Mouse (Mus musculus) right cerebral cortex, postnatal 36 days (tissue): ENCODE data around the gene Mex3b.

Experiments
- DNase-seq, 2 experiments: peaks; one replicate each; pipeline ENCODE4 v3.0.0; 2022; ENCODE audit warnings: low spot score in 2 of 2, mixed read lengths in 1 of 2

Mex3b gene

DNA sequence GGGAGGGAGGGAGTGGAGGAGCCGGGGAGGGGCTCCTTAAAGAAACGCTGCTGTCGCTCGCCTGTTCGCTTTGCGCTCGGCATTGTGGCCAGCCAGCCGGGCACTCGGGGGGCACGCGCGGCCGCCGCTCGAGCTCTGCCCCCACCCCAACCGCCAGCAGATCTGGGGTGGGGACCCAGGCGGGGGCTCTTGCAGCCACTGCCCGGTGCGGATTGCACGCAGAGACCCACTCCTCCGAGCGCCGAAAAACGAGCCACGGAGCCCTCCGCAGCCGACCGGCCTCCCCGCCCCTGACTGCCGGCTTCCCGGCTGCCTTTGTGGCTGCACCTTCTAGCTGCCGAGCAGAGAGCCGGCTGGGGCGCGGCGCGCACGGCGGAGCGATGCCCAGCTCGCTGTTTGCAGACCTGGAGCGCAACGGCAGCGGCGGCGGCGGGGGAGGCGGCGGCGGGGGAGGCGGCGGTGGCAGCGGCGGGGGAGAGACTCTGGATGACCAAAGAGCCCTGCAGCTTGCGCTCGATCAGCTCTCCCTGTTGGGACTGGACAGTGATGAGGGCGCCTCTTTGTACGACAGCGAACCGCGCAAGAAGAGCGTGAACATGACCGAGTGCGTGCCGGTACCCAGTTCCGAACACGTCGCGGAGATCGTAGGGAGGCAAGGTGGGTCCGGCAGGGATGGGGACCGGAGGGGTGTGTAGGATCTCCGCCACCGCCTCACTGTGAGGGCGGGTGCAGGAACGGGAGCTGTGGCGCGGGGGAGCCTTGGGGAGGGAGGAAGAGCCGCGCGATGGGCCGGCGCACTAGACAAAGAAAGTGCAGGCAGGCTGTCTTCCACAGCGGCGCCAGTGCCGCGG lies at the start of gene Mex3b:
Mex3b (plus strand) TSS at position 63 of the 851 bp plus-strand sequence.
- DNase-seq: peak; percentile 50 to 65

DNA sequence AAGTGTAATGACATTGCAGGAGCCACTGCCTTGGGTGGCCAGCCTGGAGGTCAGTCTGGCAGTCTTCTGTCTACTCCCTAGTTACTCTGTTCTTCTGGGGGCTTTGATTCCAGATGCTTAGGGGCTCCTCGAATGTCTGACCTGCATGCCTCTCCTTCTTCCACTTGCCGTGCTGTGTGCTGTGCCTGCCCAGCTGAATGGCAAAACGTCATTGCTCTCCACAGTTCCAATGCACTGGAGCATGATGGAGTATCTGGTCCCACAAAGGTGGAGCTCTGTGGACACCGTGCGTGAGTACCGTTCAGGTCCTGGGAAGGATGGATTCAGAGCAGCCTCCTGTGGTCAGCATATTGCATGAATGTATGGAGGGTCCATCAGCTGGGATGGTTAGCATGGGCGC lies 47.6 kb upstream of the Mex3b start:
- no peak for DNase-seq

DNA sequence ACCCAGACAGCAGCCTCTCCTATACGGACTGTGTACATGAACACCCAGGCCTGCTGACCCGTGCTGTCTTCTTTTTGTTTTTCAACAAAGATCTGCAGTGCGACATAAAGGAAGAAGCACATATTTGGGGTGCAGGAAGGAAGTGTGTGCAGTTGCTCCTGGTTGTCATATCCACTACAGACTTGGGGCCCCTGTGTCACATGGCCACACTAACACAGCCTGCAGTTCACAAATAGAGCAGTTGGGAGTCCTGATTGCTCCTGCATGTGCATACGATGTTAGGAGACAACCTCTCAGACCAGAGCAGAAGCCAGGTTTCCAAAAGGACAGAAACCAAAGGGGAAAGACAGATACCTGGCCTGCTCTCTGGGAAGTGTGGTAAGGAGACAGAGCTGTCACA lies 46.5 kb upstream of the Mex3b start:
- no peak for DNase-seq

- DNase-seq: no peak
Measured at GRCm38 (mm10) chr7:82821501-82821900, 45.6 kb upstream of the Mex3b start.

DNA sequence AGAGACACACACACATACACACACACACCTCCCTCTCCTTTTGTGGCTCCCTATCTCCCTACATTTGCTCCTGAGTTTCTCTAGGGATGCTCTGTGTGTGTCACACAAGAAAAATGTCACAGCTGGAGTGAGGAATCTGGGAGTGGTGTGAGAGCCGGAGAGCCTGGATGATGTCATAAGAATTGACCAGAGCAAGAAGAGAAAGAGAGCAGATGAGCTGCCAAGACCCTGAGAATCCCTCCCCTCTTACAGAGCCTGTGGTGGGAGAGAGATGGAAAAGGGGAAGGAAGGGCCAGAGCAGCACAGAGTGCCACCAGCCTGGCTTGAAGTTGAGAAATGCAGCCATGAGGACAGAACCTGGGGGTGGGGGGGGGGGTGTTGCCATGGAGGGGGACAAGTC lies 44.6 kb upstream of the Mex3b start:
- DNase-seq: no peak

GRCm38 (mm10) chr7:82828193-82828592 lies 38.9 kb upstream of the Mex3b start:
- DNase-seq: no peak

GRCm38 (mm10) chr7:82829516-82829915 lies 37.6 kb upstream of the Mex3b start:
- DNase-seq: no peak

DNA sequence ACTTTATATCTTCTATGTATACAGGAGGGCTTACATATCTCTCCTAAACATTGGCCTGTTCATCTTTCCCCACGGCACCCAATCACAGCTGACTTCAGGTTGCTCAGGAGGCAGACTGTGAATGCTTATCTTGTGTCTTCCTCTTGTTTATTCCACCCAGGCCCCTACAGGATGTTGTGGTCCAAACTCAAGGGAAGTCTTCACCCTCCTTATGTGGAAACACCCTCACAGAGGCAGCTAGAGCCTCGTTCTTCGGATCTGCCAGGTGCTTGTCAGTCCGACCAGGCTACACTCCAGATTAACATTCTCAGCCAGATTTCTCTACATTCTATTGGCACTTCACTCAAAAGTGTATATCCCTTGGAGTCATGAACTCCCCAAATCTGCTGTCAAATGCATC lies 32.7 kb upstream of the Mex3b start:
- no peak for DNase-seq

- DNase-seq: no peak
Measured at GRCm38 (mm10) chr7:82838414-82838813, 28.7 kb upstream of the Mex3b start.

DNA sequence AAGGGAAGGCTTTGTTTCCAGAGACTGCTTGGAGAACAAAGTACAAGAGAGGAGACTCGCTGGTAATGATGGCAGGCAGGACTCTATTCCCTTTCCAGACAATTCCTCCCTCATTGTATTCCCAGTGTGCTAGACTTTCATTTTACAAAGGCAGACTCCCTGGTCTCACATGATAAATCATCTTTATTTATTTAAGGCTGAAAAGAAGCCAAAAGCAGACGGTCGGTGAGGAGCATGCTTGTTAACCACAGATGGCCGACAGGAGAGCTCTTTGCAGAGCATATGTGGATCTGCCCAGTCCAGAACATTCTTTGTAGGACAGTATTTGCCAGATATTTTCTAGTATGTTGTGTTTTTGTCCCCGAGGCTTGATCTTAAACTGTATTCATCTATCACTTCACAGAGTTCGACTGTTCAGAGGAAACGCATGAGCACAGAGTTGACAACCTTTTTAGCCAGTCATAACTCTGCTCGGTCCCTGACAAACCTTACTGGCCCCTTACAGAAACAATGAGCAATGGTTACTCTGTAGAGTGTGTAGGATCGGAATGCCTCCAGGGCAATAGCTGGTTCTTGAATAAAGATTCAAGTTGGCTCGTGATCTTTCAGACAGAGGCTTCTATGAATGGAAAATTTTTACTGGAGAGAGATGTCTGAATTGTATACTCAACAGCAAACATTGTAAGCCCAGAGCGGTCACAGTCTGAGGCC lies 28.0 kb upstream of the Mex3b start:
- no peak for DNase-seq

DNA sequence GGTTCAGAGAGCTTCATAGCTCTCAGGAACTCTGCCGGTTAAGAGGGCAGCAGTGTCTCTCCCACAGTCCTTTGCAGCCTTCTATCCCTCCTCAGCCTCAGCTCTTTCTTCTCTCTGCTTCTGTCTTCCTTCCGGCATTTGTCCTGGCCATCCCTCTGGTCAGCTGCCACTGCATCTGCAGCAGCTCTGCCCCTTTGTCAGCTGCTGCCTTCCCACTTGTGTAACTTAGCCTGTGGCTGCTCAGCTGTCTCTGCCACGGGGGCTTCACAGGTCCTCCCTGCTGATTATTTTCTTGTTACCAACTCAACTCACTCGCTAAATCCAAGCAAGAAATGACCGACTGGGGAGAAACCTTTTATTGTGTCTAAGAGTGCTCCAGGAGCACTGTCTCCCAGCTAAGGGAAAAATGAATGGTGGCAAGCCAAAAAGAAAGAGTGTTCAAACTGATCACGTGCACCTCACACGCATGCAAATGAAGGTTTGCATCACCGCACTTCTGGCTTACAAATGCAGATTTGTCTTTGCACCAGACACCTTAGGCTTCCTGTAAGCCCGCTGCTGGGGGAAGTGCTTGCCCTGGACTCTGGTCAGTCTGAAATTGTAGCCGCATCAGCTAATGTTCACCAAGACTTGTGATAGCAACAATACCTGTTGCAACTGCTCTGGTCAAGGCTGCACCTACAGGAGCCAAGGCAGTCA lies 24.8 kb upstream of the Mex3b start:
- DNase-seq: no peak

- DNase-seq: no peak
Measured at GRCm38 (mm10) chr7:82850756-82851155, 16.4 kb upstream of the Mex3b start.

DNA sequence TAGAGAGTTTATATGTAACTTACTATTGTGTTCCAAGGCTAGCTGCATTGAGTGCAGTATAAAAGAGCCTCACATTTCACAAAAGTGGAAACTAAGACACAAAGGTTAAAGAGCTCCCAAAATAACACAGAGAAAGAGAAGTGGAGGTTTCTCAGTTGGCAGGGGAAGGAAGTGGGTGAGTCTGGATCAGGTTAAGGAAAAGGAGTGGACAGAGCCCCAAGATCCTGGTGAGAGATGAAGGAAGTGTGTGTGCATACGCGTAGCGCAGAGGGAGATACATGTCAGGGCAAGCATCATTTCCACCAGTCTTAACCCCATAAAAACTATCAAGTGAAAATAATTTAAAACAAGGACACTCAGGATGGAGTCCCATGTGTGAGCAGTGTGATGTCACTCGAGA lies 15.5 kb upstream of the Mex3b start:
- DNase-seq: no peak

GRCm38 (mm10) chr7:82854195-82854766 lies 12.9 kb upstream of the Mex3b start:
- DNase-seq: no peak

- DNase-seq: no peak
Measured at GRCm38 (mm10) chr7:82858611-82859010, 8.5 kb upstream of the Mex3b start.

DNA sequence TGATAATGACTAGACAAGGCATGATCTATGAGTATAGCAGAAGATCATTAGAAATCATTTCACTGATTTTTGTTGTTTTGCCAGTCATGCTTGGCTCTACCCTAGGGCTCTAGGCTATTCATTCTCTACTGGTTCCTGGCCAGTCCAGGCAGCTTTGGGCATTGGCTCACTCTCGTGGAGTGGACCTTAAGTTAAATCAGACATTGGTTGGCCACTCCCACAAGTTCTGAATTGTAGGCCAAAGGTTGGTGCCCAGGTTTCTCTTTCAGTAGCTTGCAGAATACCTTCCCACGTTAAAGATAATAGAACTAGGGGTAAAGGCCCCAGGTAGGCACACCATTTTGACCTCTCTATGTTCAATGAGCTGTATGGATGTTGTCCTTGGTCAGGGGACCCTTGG lies 6.5 kb upstream of the Mex3b start:
- DNase-seq: no peak

DNA sequence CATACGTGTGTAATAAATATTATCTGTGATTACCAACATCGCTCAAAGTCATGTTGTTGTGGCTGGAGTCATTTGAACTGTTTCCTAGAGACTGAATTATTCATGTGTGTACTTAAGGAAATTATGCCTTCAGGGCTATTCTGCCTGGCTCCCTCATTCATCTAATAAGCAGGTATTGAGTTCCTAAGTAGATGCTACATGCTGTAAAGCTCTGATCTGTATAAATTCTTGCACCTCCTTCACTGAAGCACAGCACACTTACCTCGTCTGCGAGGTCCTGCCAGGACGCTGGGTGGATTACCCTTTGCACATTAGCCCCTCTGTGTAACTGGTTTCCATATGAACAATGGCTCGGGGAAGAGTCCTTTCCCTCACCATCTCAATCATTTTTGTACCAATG lies 3.8 kb upstream of the Mex3b start:
- DNase-seq: no peak

DNA sequence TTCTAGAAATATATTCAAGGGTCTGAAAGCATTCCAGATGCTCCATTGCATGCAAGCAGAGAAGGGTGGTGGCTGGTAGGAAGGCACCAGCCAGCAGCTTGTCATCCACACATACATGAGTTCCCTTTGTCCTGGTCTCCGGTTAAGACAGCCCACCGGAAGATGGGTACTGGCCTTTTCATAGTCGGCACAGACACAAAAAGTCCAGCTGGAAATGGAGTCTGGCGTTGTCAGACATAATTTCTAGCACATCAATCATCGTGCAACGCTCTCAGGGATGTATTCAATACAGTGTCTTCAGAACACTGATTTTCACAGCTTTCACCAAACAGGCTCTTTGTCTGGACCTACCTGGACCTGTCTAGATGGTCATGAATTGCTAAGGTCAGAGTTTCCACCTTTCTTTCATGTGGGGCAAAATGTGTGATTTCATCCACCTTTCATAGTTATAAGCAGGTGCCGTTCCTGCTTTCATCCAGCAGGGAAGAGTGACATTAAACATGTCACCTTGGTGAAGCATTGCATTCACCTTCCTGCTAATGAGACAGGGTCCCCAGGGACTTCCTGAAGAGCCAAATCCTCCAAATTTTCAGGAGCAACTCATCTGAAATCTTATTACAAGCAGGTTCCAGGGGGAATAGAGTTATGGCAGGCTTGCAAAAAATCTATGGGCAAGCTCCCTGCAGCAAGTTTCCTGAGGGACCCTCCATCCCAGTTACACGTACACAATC lies 2.7 kb upstream of the Mex3b start:
- DNase-seq: no peak

DNA sequence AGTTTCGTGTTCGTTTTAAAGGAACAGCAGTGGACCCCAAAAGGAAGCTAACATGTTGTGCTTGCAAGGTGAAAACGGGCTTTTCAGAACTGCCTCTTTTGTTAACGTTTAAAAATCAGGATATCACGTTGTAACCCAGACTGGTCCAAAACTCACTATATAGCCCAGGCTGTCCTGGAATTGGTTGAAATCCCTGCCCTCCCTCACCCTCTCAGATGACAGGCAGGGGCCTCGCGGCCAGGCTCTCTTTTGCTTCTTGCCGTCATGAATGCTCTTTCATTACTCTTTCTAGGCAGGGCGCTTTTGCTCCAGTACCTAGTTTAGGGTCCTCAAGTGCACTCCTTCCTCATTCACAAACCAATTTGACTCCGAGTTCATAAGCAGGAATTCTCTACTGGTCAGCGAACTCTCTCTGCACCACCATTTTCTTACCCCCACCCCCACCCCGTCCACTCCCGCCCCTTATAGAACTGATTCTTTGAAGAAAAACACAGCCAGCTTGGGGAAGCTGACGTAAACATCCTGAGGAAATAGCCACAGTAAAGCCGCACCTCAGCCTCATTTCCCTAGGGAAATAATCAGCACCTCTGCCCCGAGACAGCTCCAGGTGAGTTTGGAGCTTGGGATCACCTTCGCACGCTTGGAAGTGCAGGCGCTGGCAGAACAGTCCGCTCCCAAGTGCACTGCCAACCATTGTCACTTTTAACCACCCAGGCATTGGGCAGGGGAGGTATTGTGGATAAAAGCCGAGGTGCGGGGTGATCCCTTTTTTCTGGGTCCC lies 2.0 kb upstream of the Mex3b start:
- DNase-seq: no peak

GRCm38 (mm10) chr7:82865834-82866485 lies 1.2 kb upstream of the Mex3b start:
- peak; percentile 97 for DNase-seq
